Mouse (Mus musculus): ENCODE measurements around the gene Pglyrp2. TPM values are rescaled to one million over a fixed set of nuclear protein-coding genes. Genes with fewer than 3 reads are reported as not detected.

The Pglyrp2 gene
- polyA plus RNA-seq, 1 experiment, result 202 TPM

DNA sequence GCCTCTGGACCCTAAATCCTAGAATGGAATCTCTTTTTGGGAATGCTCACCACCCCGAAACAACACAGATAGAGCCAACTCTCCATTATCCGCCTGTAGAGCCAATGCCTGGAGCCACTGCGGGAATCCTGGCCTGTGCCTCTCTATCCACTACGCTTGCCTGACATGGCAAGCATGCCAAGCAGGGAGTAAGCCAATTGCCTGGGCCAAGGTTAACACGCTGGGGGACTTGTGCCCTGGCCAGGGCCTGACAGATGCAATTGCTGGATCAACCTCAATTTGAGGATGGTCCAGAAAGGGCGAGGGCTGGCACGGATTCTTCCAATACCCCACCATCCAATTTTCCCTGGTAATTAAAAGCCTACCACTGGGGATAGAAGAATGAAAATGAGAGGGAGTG lies 41.4 kb downstream of the Pglyrp2 start:
- DNase-seq, result no peak
- no peak overlapping the region for H3K27ac ChIP-seq (ENCODE audit: control insufficient read depth, insufficient read depth, low read length)
- no peak for TF ChIP-seq POLR2A (IDR thresholded peaks at IDR 0.05; ENCODE audit: control insufficient read depth, extremely low read depth, insufficient read depth, low read length, poor library complexity)
- WGBS, result 95% methylated on average over 7 of the region's 7 CpGs
- H3K4me1 ChIP-seq (replicated peaks; ENCODE audit: control insufficient read depth, insufficient read depth, low read length), result peaks cover 3% of the 10 kb centered on the region; the same call in 1 of the 2 replicates
- H3K36me3 ChIP-seq (ENCODE audit: control insufficient read depth, insufficient read depth, low read length), result no peaks in the 10 kb centered on the region; the same call in 1 of the 2 replicates
- no peak overlapping the region for H3K4me3 ChIP-seq (ENCODE audit: control insufficient read depth, insufficient read depth, low read length)
- no peaks in the 10 kb centered on the region for H3K27me3 ChIP-seq (ENCODE audit: control insufficient read depth, insufficient read depth, low read length)

DNA sequence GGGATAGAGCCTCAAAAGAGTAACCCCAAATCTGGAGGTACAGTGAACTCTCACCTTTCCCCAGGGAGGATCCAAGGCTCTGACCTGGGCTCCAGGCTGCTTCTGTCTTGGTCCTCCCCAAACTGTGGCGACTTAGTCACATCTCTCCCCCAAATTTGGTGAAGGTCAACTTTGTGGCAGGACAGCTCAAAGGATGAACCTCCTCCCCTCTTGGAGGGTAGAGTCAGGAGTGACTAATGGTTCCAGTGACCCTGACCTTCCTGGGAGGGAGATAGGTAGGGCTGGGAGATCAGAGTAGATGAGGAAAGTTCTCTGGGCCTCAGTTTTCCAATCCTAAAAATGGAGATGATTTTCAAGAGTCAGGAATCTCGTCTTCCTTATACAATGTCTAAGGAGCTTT lies 45.2 kb downstream of the Pglyrp2 start:
- TF ChIP-seq CTCF (IDR thresholded peaks at IDR 0.05; ENCODE audit: borderline replicate concordance, control insufficient read depth, extremely low read depth, insufficient read depth, low read length, poor library complexity), result no peak
- no peak for TF ChIP-seq POLR2A (IDR thresholded peaks at IDR 0.05; ENCODE audit: control insufficient read depth, extremely low read depth, insufficient read depth, low read length, poor library complexity)
- H3K36me3 ChIP-seq (ENCODE audit: control insufficient read depth, insufficient read depth, low read length), result no peaks in the 10 kb centered on the region; the same call in 1 of the 2 replicates
- WGBS, result 91% methylated on average over 2 of the region's 2 CpGs

DNA sequence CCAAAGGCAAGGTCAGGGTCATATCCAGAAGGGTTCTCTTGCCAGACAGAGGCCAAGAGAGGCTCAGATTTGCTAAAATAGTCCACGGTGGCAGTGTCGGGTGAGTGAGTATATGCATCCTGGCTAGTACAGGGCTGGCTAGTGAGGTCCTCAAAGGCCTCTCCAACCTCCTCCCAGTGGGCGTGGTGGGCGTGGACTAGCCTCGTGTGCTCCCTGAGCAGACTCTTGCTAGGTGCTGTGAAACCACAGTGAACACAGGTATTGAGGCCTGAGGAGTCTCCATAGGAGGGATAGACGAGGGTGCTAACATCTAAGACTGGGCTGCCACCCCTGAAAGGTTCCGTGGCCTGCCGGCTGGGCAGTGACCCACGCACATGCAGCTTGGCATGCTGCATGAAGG lies 46.8 kb downstream of the Pglyrp2 start:
- H3K27me3 ChIP-seq (ENCODE audit: control insufficient read depth, insufficient read depth, low read length), result no peaks in the 10 kb centered on the region
- WGBS, result 93% methylated on average over 9 of the region's 9 CpGs
- no peak for TF ChIP-seq POLR2A (IDR thresholded peaks at IDR 0.05; ENCODE audit: control insufficient read depth, extremely low read depth, insufficient read depth, low read length, poor library complexity)
- TF ChIP-seq CTCF (IDR thresholded peaks at IDR 0.05; ENCODE audit: borderline replicate concordance, control insufficient read depth, extremely low read depth, insufficient read depth, low read length, poor library complexity), result no peak
- DNase-seq, result no peak
- no peaks in the 10 kb centered on the region for H3K4me1 ChIP-seq (replicated peaks; ENCODE audit: control insufficient read depth, insufficient read depth, low read length)
- H3K4me3 ChIP-seq (ENCODE audit: control insufficient read depth, insufficient read depth, low read length), result no peak overlapping the region
- no peaks in the 10 kb centered on the region; the same call in 1 of the 2 replicates for H3K36me3 ChIP-seq (ENCODE audit: control insufficient read depth, insufficient read depth, low read length)
- H3K27ac ChIP-seq (ENCODE audit: control insufficient read depth, insufficient read depth, low read length), result no peak overlapping the region

More for the DNA sequence above, 45.2 kb downstream of the Pglyrp2 start:
- Histone ChIP-seq H3K4me3 (ENCODE audit: control insufficient read depth, insufficient read depth, low read length) (no peak overlapping the region), H3K4me1 (replicated peaks; ENCODE audit: control insufficient read depth, insufficient read depth, low read length) (no peaks in the 10 kb centered on the region), H3K27ac (ENCODE audit: control insufficient read depth, insufficient read depth, low read length) (no peak overlapping the region), H3K27me3 (ENCODE audit: control insufficient read depth, insufficient read depth, low read length) (no peaks in the 10 kb centered on the region)
- DNase-seq, result no peak

DNA sequence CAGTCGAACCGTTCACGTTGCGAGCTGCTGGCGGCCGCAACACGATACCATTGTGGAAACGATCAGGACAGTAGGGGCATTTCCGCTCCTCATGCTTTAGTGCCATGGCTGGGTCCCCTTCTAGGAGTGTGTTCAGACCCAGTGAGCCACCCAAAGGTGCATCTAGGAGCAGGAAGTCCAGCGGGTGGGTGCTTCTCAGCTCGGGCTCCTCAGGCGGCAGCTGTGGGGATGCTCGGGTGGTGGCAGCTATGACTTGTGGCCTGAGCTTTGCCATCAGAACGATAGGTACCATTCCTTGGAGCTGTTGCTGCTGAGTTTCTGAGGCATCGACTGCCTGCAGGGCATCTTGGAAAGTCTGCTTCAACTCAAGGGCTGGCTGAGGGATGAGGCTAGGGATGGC lies 47.5 kb downstream of the Pglyrp2 start:
- Histone ChIP-seq H3K27ac (ENCODE audit: control insufficient read depth, insufficient read depth, low read length) (no peak overlapping the region), H3K27me3 (ENCODE audit: control insufficient read depth, insufficient read depth, low read length) (no peaks in the 10 kb centered on the region), H3K36me3 (ENCODE audit: control insufficient read depth, insufficient read depth, low read length) (no peaks in the 10 kb centered on the region; the same call in 1 of the 2 replicates), H3K4me3 (ENCODE audit: control insufficient read depth, insufficient read depth, low read length) (no peak overlapping the region), H3K4me1 (replicated peaks; ENCODE audit: control insufficient read depth, insufficient read depth, low read length) (no peaks in the 10 kb centered on the region)
- WGBS, result 94% methylated on average over 15 of the region's 15 CpGs
- no peak for DNase-seq
- TF ChIP-seq POLR2A (IDR thresholded peaks at IDR 0.05; ENCODE audit: control insufficient read depth, extremely low read depth, insufficient read depth, low read length, poor library complexity), result no peak
- TF ChIP-seq CTCF (IDR thresholded peaks at IDR 0.05; ENCODE audit: borderline replicate concordance, control insufficient read depth, extremely low read depth, insufficient read depth, low read length, poor library complexity), result no peak

DNA sequence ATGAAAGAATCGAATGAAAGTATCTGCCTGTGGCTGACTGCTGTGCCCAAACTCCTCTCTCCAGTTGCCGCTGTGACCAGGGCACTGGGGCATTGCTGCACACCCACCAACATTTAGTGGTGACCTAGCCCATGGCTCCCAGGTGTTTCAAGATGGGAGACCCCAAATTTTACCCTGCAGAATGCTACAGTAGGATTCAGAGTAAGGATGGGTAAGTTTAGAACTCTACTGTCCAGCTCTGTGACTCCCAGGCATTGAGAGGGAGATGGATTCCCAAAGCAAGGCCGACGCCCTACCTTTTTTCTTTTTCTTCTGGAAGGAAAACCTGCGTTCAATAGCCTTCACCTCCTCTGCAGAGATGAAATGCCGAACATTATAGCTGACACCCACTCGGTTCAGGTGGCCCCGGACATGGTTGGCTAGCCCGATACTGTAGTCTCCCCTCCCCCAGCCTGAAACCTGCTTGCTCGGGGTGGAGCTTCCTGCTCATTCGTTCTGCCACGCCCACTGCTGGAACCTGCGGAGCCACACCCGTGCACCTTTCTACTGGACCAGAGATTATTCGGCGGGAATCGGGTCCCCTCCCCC lies 54.9 kb downstream of the Pglyrp2 start:
- H3K27ac ChIP-seq (ENCODE audit: control insufficient read depth, insufficient read depth, low read length), result peak overlapping the region; percentile 44; the same call in 1 of the 2 replicates
- 29% methylated on average over 14 of the region's 17 CpGs for WGBS

DNA sequence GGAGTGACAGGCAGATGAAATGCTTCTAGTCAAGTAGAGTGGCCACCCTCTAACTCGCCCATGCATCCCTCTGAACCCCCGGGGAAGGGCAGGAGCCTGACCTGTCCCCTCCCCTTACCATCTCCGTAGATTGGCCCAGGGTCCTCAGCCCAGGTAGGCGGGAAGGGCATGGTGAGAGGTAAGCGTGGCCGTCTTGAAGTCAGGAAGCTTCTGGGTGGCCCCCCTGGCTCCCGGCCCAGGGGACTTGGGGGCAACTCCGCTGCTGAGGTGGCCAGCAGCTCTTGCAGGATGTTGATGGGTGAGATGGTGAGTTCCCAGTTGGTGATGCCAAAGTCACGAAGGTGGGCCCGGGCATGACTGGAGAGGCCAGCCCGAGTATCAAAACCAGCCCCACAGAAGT lies 56.3 kb downstream of the Pglyrp2 start:
- Histone ChIP-seq H3K27ac (ENCODE audit: control insufficient read depth, insufficient read depth, low read length) (no peak overlapping the region), H3K27me3 (ENCODE audit: control insufficient read depth, insufficient read depth, low read length) (no peaks in the 10 kb centered on the region), H3K4me3 (ENCODE audit: control insufficient read depth, insufficient read depth, low read length) (no peak overlapping the region), H3K4me1 (replicated peaks; ENCODE audit: control insufficient read depth, insufficient read depth, low read length) (peaks cover 14% of the 10 kb centered on the region), H3K36me3 (ENCODE audit: control insufficient read depth, insufficient read depth, low read length) (no peaks in the 10 kb centered on the region)
- WGBS, result 98% methylated on average over 11 of the region's 11 CpGs
- no peak for DNase-seq
- TF ChIP-seq POLR2A (IDR thresholded peaks at IDR 0.05; ENCODE audit: control insufficient read depth, extremely low read depth, insufficient read depth, low read length, poor library complexity) (no peak), CTCF (IDR thresholded peaks at IDR 0.05; ENCODE audit: borderline replicate concordance, control insufficient read depth, extremely low read depth, insufficient read depth, low read length, poor library complexity) (no peak)

More for the DNA sequence above, 54.9 kb downstream of the Pglyrp2 start:
- no peak for DNase-seq
- TF ChIP-seq CTCF (IDR thresholded peaks at IDR 0.05; ENCODE audit: borderline replicate concordance, control insufficient read depth, extremely low read depth, insufficient read depth, low read length, poor library complexity), result no peak
- TF ChIP-seq POLR2A (IDR thresholded peaks at IDR 0.05; ENCODE audit: control insufficient read depth, extremely low read depth, insufficient read depth, low read length, poor library complexity), result no peak
- no peaks in the 10 kb centered on the region for H3K36me3 ChIP-seq (ENCODE audit: control insufficient read depth, insufficient read depth, low read length)
- peaks cover 6% of the 10 kb centered on the region for H3K4me1 ChIP-seq (replicated peaks; ENCODE audit: control insufficient read depth, insufficient read depth, low read length)
- H3K27me3 ChIP-seq (ENCODE audit: control insufficient read depth, insufficient read depth, low read length), result no peaks in the 10 kb centered on the region
- peak overlapping the region; percentile 26 for H3K4me3 ChIP-seq (ENCODE audit: control insufficient read depth, insufficient read depth, low read length)

DNA sequence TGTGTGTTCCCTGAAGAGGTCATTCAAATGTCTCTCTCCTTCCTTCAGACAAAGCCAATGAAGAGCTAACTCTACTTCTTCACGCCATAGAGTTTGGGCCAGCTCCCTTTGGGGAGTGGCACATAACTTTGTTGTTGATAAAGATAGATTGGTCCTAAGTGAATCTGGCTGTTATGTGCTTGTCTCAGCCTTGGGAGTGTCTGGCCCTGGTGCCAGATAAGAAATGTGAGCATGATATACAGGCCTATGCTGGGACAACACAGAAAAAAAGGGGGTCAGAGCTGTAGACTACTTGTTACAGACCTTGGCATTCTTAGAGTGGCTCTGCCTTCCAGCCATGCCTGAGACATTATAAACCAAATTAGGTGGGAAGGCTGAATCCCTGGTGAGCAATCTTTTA lies 58.7 kb downstream of the Pglyrp2 start:
- Histone ChIP-seq H3K4me3 (ENCODE audit: control insufficient read depth, insufficient read depth, low read length) (no peak overlapping the region), H3K27me3 (ENCODE audit: control insufficient read depth, insufficient read depth, low read length) (no peaks in the 10 kb centered on the region), H3K27ac (ENCODE audit: control insufficient read depth, insufficient read depth, low read length) (no peak overlapping the region), H3K36me3 (ENCODE audit: control insufficient read depth, insufficient read depth, low read length) (peaks cover 6% of the 10 kb centered on the region; the same call in 1 of the 2 replicates), H3K4me1 (replicated peaks; ENCODE audit: control insufficient read depth, insufficient read depth, low read length) (peaks cover 16% of the 10 kb centered on the region)
- WGBS, result 89% methylated on average over 1 of the region's 1 CpGs
- no peak for DNase-seq
- no peak for TF ChIP-seq POLR2A (IDR thresholded peaks at IDR 0.05; ENCODE audit: control insufficient read depth, extremely low read depth, insufficient read depth, low read length, poor library complexity)
- TF ChIP-seq CTCF (IDR thresholded peaks at IDR 0.05; ENCODE audit: borderline replicate concordance, control insufficient read depth, extremely low read depth, insufficient read depth, low read length, poor library complexity), result no peak

All from thymus, adult 2 months (tissue).